Mouse (Mus musculus) megakaryocyte, embryonic 14.5 days (primary cell): ENCODE measurements around the gene Cadm1.

Experiments used
- FLI1 ChIP-seq: IDR thresholded peaks from 2 replicates; pipeline ENCODE4 v1.6.1; 2012; ENCODE audit warnings: low read length, inconsistent platforms, mixed read lengths
- GATA1 ChIP-seq: IDR thresholded peaks from 3 replicates; pipeline ENCODE4 v1.6.1; 2012; ENCODE audit warnings: mixed read lengths, low read length, inconsistent platforms, borderline replicate concordance

GRCm38 (mm10) chr9:47895121-47895520 lies 365.1 kb downstream of the Cadm1 start:
- TF ChIP-seq GATA1 (no peak), FLI1 (no peak)
